ENCODE assay signal across 18 mouse cellular contexts in genomic region chr5:44213391-44213790, GRCm38 (mm10). TPM values are rescaled to one million over a fixed set of nuclear protein-coding genes. Genes with fewer than 3 reads are reported as not detected.
DNase-seq lines count a peak whose midpoint lies in the region; ATAC-seq lines count a peak whose summit lies in the region.
"Had no signal": no experiment of that assay in that cellular context is flagged by ENCODE, and none has a peak within 500 bp of the region (broad histone marks: within the 10 kb centered on the region; RNA-seq: fewer than 3 reads in every experiment).

No protein-coding gene starts in this region.

- ATAC-seq in cerebellum, adult (ENCODE audit: insufficient number of reproducible peaks, low FRiP score, low TSS enrichment), result peak; percentile 16; the same call in 1 of the 2 replicates
- ATAC-seq: activated CD4-positive, CD25-positive, alpha-beta regulatory T cell, adult 4 months; forebrain, embryonic 14.5 days; forebrain, postnatal 0 days; hindbrain, embryonic 16.5 days had no signal

- intact Hi-C loops in heart, postnatal 25 days (cut with DNase I), result no loop called here

- DNase-seq in cerebellum, adult 9-10 months, result no peak
- peak; percentile 12 for DNase-seq in heart, adult 11 months
- no peak for DNase-seq in heart, postnatal 25 days (ENCODE audit: low spot score)
- DNase-seq in right cerebral cortex, adult 18-20 months, result peak; percentile 11
- DNase-seq in right cerebral cortex, postnatal 10 days (ENCODE audit: low spot score in 2 of 2), result no peak
- peak; percentile 26 for DNase-seq in thymus, postnatal 25 days
- DNase-seq in thymus, postnatal 36 days, result no peak
- DNase-seq: adrenal gland, adult 8-10 months; adrenal gland, postnatal 25 days; cerebellum, adult 8-10 months; forebrain, postnatal 0 days; gastrocnemius, postnatal 10 days; gastrocnemius, postnatal 36 days; heart, postnatal 36 days had no signal

RNA-seq across cellular contexts. Expression of gene Tapt1, which starts 13.0 kb away (rescaled TPM):
- 10 to 100 TPM; 19.7 to 19.9 TPM for total RNA-seq in heart, postnatal 25 days (2021)

Comparison
In these comparisons a context has a peak if more than half of its experiments do, and no peak if none do; other contexts are left out.
1. DNase-seq: peak in heart, adult 11 months (single experiment), right cerebral cortex, adult 18-20 months (single experiment) and thymus, postnatal 25 days (single experiment); none in cerebellum, adult 9-10 months (single experiment), heart, postnatal 25 days (single experiment), right cerebral cortex, postnatal 10 days (0 of 2) and thymus, postnatal 36 days (0 of 2).